Mouse (Mus musculus) embryonic facial prominence, embryonic 14.5 days (tissue): ENCODE measurements around the gene Ddit4. TPM values are rescaled to one million over a fixed set of nuclear protein-coding genes. Genes with fewer than 3 reads are reported as not detected.

Experiments
- ATAC-seq: fragments of 200-750 bp; cut with Nextera tagmentation; 2 replicates; pipeline ENCODE4 v1.8.0; 2017; ENCODE audit warnings: low read depth, moderate number of reproducible peaks, moderate TSS enrichment
- DNase-seq: peaks from one replicate; pipeline ENCODE4 v3.0.0-alpha.2; 2015; ENCODE audit warnings: low spot score
- H3K27ac ChIP-seq: fragments of 300-500 bp; sonication (generic); replicated peaks from 2 replicates; pipeline ENCODE4 v1.5.1; 2014; ENCODE audit warnings: low read depth, mild to moderate bottlenecking, low read length, moderate library complexity
- H3K27me3 ChIP-seq: fragments of 300-500 bp; sonication (generic); replicated peaks from 2 replicates; pipeline ENCODE4 v1.6.1; 2014; ENCODE audit warnings: low read length; ENCODE audit not compliant: control insufficient read depth, insufficient read depth
- H3K36me3 ChIP-seq: fragments of 300-500 bp; sonication (generic); 2 replicates; pipeline ENCODE4 v1.6.1; 2014; ENCODE audit warnings: low read length, mixed read lengths; ENCODE audit not compliant: control insufficient read depth, insufficient read depth
- H3K4me1 ChIP-seq: fragments of 300-500 bp; sonication (generic); 2 replicates; pipeline ENCODE4 v1.6.1; 2014; ENCODE audit warnings: antibody characterized with exemption, low read length; ENCODE audit not compliant: control insufficient read depth, insufficient read depth
- H3K4me2 ChIP-seq: fragments of 300-500 bp; sonication (generic); 2 replicates; pipeline ENCODE4 v1.6.1; 2014; ENCODE audit warnings: low read depth, mild to moderate bottlenecking, low read length, moderate library complexity, mixed read lengths
- H3K4me3 ChIP-seq: fragments of 300-500 bp; sonication (generic); 2 replicates; pipeline ENCODE4 v1.5.1; 2014; ENCODE audit warnings: low read depth, mild to moderate bottlenecking, low read length
- H3K9ac ChIP-seq: fragments of 300-500 bp; sonication (generic); 2 replicates; pipeline ENCODE4 v1.6.1; 2014; ENCODE audit warnings: low read depth, mild to moderate bottlenecking, low read length, moderate library complexity, mixed read lengths
- H3K9me3 ChIP-seq: fragments of 300-500 bp; sonication (generic); 2 replicates; pipeline ENCODE4 v1.6.1; 2016; ENCODE audit warnings: low read length; ENCODE audit not compliant: control insufficient read depth
- WGBS: fragments of 180-500 bp; shearing (Covaris S2); extraction: QIAGEN DNeasy Blood & Tissue Kit; methylation state at CpG from one replicate; pipeline ENCODE4 v1.1.7; 2014; 5-methylcytosine and 5-hydroxymethylcytosine counted together
- polyA plus RNA-seq: library from polyadenylated mRNA; unstranded; fragments of >200 nt; fragmentation: Nextera tagmentation; extraction: Ambion mirVana; gene quantifications from 2 replicates; pipeline ENCODE4 v1.2.1, GENCODE M21; 2014

Gene Ddit4
- polyA plus RNA-seq, 1 experiment from 2014 or later, result 9.2 TPM

DNA sequence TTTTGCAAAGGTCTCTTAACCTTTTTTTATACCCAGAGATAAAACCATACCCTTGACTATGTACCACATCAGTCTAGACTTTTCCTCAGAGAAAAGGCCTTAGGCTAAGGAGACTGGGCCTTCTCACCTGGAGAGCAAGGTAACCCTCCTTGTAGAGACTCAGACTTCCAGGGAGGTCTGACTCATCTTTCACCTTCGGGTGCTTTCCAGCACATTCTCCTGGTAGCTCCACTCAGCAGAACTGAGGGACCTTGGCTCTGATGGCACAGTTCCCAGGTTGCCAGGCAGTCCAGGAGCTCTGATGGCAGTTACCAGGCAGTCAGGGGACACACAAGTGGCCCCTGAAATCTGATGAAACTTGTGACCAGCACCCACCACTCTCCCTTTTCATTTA lies 2.4 kb downstream of the Ddit4 start:
- Histone ChIP-seq H3K4me2 (peak overlapping the region; percentile 87), H3K27me3 (no peaks in the 10 kb centered on the region), H3K4me1 (peaks cover 13% of the 10 kb centered on the region; the same call in 1 of the 2 replicates), H3K9me3 (no peaks in the 10 kb centered on the region), H3K4me3 (peak overlapping the region; percentile 77), H3K9ac (peak overlapping the region; percentile 90; the same call in 1 of the 2 replicates), H3K27ac (peak overlapping the region; percentile 41), H3K36me3 (peaks cover 13% of the 10 kb centered on the region; the same call in 1 of the 2 replicates)
- DNase-seq (no peak), ATAC-seq (no peak)
- WGBS, result 77% methylated on average over 1 of the region's 1 CpGs

DNA sequence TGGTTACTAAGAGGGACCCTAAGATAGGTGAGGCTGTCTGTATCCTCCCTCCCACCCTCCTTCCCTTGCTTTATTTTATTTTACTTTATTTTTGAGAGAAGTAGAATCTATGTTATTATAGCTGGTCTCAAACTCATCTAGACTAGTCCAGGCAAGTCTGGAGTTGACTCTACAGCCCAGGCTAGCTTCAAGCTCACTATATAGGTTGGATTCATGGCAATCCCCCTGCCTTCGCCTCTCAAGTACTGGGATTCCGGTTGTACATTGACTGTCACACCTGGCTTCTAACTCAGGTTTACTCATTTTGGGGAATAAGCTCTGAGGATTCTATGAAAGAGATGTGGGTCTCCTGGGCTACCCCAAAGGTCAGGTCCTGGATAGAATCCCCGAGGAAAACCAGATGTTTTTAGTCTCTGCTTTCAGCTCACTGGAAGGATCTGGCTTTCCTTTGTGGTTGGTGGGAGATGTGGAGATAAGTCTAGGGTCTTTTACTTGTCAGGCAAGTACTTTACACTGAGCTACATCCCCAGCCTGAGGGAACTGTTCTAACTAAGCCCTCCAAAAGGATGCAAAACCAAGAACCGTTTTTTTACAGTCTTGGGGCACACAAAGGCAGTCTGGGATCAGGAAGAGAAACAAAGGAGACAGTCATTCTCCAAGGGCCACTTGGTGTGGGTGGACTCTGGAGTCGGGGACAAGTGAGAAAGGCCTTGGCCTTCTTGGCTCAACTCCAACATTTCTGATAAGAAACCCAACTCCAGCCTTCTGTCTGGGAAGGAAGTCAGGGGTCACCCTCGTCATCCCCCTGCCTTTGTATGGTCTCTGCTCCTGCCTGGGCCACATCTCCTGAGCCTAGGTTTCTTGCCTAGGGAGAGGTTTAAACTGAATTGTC lies 3.0 kb downstream of the Ddit4 start:
- 25% methylated on average over 6 of the region's 6 CpGs for WGBS
- Histone ChIP-seq H3K4me3 (peak overlapping the region; percentile 77; the same call in 1 of the 2 replicates), H3K4me1 (peaks cover 16% of the 10 kb centered on the region; the same call in 1 of the 2 replicates), H3K36me3 (peaks cover 13% of the 10 kb centered on the region; the same call in 1 of the 2 replicates), H3K27me3 (no peaks in the 10 kb centered on the region), H3K4me2 (peak overlapping the region; percentile 87), H3K9me3 (no peaks in the 10 kb centered on the region), H3K9ac (peak overlapping the region; percentile 90; the same call in 1 of the 2 replicates), H3K27ac (peak overlapping the region; percentile 41)
- DNase-seq, result no peak
- no peak for ATAC-seq

- Histone ChIP-seq H3K4me2 (no peak overlapping the region), H3K27ac (peak overlapping the region; percentile 41), H3K36me3 (peaks cover 13% of the 10 kb centered on the region; the same call in 1 of the 2 replicates), H3K9ac (no peak overlapping the region), H3K9me3 (no peaks in the 10 kb centered on the region), H3K27me3 (no peaks in the 10 kb centered on the region), H3K4me1 (peaks cover 21% of the 10 kb centered on the region), H3K4me3 (no peak overlapping the region)
- 52% methylated on average over 7 of the region's 7 CpGs for WGBS
- DNase-seq (no peak), ATAC-seq (no peak)
These were observed 4.1 kb downstream of the Ddit4 start for GRCm38 (mm10) chr10:59947296-59948073.

DNA sequence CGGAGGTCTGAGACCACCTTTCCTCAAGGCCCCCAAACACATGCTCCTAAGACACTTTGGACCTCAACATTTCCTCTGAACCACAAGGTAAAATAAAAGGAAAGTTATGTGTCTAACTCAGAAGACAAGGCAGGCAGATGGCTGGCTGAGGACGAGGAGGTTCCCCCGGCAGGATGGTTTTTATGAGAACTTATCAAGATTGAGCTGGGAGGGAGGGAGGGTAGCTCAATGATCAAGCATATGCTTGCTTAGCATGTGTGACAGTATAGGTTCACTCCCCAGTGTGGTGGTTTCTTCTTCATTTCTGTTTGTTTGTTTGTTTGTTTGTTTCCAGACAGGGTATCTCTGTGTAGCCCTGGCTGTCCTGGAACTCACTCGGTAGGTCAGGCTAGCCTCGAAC lies 5.3 kb downstream of the Ddit4 start:
- no peaks in the 10 kb centered on the region for H3K9me3 ChIP-seq
- no peak for ATAC-seq
- H3K36me3 ChIP-seq, result peaks cover 13% of the 10 kb centered on the region; the same call in 1 of the 2 replicates
- H3K9ac ChIP-seq, result no peak overlapping the region
- peaks cover 25% of the 10 kb centered on the region for H3K4me1 ChIP-seq
- H3K27me3 ChIP-seq, result no peaks in the 10 kb centered on the region
- 91% methylated on average over 5 of the region's 5 CpGs for WGBS
- no peak overlapping the region for H3K27ac ChIP-seq
- no peak overlapping the region for H3K4me2 ChIP-seq
- H3K4me3 ChIP-seq, result no peak overlapping the region
- no peak for DNase-seq

- no peak overlapping the region for H3K4me3 ChIP-seq
- WGBS, result 88% methylated on average over 3 of the region's 3 CpGs
- no peaks in the 10 kb centered on the region for H3K27me3 ChIP-seq
- no peak overlapping the region for H3K4me2 ChIP-seq
- H3K4me1 ChIP-seq, result peaks cover 25% of the 10 kb centered on the region
- no peak overlapping the region for H3K9ac ChIP-seq
- DNase-seq (no peak), ATAC-seq (no peak)
- H3K27ac ChIP-seq, result no peak overlapping the region
- peaks cover 11% of the 10 kb centered on the region; the same call in 1 of the 2 replicates for H3K36me3 ChIP-seq
- H3K9me3 ChIP-seq, result no peaks in the 10 kb centered on the region
These were observed 6.2 kb downstream of the Ddit4 start for GRCm38 (mm10) chr10:59945416-59945815.

DNA sequence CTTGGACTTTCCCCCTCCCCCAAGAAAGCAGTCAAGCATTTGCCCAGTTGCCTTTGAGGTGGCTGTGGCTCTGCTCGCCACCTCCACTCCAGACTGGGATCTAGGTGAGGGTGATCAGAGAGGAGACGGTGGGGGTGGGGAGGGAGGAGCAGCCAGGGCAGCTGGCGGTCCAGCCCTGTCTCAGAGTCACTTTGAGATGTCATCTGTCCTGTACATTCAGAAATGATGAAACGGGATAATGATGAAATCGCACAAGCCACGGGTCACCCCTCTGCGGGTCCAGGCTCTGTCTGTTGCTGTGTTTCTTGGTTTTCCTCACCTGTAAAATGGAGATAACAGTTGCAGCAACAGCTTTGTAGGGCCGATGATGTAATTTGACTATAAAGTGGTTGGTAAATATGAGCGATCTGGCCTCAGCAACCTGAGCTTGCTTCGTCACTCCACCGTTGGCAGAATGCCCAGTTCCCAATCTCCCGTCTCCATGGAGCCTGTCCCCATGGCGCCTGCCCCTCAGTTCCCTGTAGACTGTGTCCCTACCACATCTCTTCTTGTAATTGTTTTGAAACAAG lies 8.1 kb downstream of the Ddit4 start:
- 37% methylated on average over 13 of the region's 13 CpGs for WGBS
- H3K36me3 ChIP-seq, result no peaks in the 10 kb centered on the region
- H3K4me3 ChIP-seq, result peak overlapping the region; percentile 29
- no peaks in the 10 kb centered on the region for H3K27me3 ChIP-seq
- peak overlapping the region; percentile 58 for H3K9ac ChIP-seq
- H3K27ac ChIP-seq, result peak overlapping the region; percentile 78
- H3K4me2 ChIP-seq, result peak overlapping the region; percentile 56
- peaks cover 18% of the 10 kb centered on the region for H3K4me1 ChIP-seq
- DNase-seq (peak; percentile 92), ATAC-seq (peak; percentile 87)
- H3K9me3 ChIP-seq, result no peaks in the 10 kb centered on the region

- ATAC-seq (peak; percentile 76), DNase-seq (peak; percentile 79)
- WGBS, result under 1% methylated on average over 16 of the region's 16 CpGs
- H3K9me3 ChIP-seq, result no peaks in the 10 kb centered on the region
- H3K27me3 ChIP-seq, result no peaks in the 10 kb centered on the region
- peak overlapping the region; percentile 58 for H3K9ac ChIP-seq
- H3K4me2 ChIP-seq, result peak overlapping the region; percentile 56
- H3K27ac ChIP-seq, result peak overlapping the region; percentile 78
- peak overlapping the region; percentile 29 for H3K4me3 ChIP-seq
- peaks cover 18% of the 10 kb centered on the region for H3K4me1 ChIP-seq
- no peaks in the 10 kb centered on the region for H3K36me3 ChIP-seq
These were observed 8.7 kb downstream of the Ddit4 start for GRCm38 (mm10) chr10:59942847-59943420.

- DNase-seq (no peak), ATAC-seq (no peak)
- Histone ChIP-seq H3K27me3 (no peaks in the 10 kb centered on the region), H3K27ac (peak overlapping the region; percentile 78), H3K9ac (peak overlapping the region; percentile 58), H3K4me1 (peaks cover 18% of the 10 kb centered on the region), H3K4me2 (peak overlapping the region; percentile 56), H3K36me3 (no peaks in the 10 kb centered on the region), H3K4me3 (peak overlapping the region; percentile 29), H3K9me3 (no peaks in the 10 kb centered on the region)
- WGBS, result 36% methylated on average over 20 of the region's 21 CpGs
These were observed 9.3 kb downstream of the Ddit4 start for GRCm38 (mm10) chr10:59942281-59942846.
